Mouse (Mus musculus): ENCODE measurements around the gene Elovl3. TPM values are rescaled to one million over a fixed set of nuclear protein-coding genes. Genes with fewer than 3 reads are reported as not detected.

The Elovl3 gene
- total RNA-seq, 2 experiments from 2014 or later, result not detected

DNA sequence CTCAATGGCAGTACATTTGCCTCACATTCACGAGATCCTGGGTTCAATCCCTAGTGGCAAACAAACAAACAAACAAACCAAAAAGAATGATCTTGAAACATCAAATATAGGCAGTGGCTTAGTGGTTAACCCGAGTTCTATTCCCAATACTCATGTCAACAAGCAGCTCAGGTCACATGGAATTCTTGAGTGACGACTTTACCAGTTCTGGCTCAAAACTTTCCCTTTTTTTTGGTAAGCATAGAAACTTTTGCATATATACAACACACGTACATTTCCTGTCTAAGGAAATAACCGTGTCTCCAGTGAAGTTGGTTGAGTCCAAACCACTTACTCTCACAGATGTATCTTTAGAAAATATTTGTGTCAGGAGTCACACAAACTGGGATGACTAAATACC lies 40.8 kb downstream of the Elovl3 start:
- no peak for TF ChIP-seq CTCF (IDR thresholded peaks at IDR 0.05)
- intact Hi-C loops (cut with DNase I), result no loop called here
- Histone ChIP-seq H3K27ac (no peak overlapping the region), H3K4me3 (no peak overlapping the region)
- DNase-seq (ENCODE audit: extremely low spot score in 1 of 2, low spot score in 2 of 2), result no peak

DNA sequence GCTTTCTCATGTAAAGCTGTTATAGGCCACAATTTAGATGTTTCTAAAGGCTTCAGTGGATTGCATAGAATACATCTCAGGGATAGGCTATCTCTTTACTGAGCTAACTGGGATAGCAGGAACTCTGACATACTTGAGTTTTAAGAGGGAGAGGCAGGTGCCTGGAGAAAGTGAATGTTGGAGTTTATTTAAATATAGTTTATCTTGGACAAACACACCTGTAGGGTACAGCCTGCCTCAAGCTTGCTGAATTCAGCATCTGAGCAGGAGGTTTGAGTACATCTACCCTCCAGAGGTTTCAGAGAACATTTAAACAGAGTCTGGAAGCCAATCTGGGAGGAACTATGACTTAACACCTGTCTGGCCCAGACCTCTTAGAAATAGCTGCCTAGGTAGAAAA lies 43.5 kb downstream of the Elovl3 start:
- DNase-seq (ENCODE audit: extremely low spot score in 1 of 2, low spot score in 2 of 2), result no peak
- TF ChIP-seq CTCF (IDR thresholded peaks at IDR 0.05), result no peak
- intact Hi-C loops (cut with DNase I), result no loop called here
- H3K4me3 ChIP-seq, result no peak overlapping the region
- H3K27ac ChIP-seq, result no peak overlapping the region

DNA sequence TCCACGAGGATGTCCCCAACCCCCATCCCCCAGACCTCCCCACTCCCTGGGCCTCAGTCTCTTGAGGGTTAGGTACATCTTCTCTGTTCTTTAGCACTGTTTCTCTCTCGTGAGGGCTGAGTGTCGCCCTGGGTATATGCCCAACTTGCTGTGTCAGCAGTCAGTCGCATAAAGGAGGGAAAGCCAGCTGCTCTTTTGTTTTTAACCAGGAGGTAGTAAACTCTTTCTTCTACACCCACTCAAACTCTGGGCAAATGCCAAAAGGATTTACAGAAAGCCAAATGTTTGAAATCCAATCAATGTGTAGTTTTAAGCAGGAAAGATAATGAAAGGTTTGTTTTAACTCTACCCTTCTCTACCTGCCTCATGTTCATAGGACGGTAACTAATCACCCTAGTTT lies 45.3 kb downstream of the Elovl3 start:
- Histone ChIP-seq H3K4me3 (no peak overlapping the region), H3K27ac (no peak overlapping the region)
- TF ChIP-seq CTCF (IDR thresholded peaks at IDR 0.05), result no peak
- intact Hi-C loops (cut with DNase I), result no loop called here
- no peak for DNase-seq (ENCODE audit: extremely low spot score in 1 of 2, low spot score in 2 of 2)

DNA sequence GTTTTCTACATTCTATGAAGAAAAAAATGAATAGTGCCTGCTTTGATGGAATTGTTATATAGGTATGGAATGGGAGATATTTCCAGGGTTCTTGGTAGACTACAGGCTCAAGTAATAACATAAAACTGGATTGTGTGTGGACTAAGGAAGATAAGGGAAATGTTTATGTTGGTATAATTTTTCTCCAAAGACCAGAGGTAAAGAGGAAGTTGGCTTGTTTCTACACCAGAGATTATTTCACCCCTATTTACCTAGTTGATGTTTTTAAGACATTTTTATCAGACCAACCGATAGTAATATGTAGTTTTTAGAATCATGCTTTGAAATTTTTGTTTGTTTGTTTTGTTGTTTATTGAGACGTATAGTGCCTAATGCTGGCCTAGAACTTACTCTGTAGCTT lies 48.6 kb downstream of the Elovl3 start:
- Histone ChIP-seq H3K4me3 (no peak overlapping the region), H3K27ac (no peak overlapping the region)
- TF ChIP-seq CTCF (IDR thresholded peaks at IDR 0.05), result no peak
- no peak for DNase-seq (ENCODE audit: extremely low spot score in 1 of 2, low spot score in 2 of 2)
- intact Hi-C loops (cut with DNase I), result loop anchor here (5.0 kb wide), 1 partner anchor 67 kb away; no protein-coding TSS in a partner anchor

DNA sequence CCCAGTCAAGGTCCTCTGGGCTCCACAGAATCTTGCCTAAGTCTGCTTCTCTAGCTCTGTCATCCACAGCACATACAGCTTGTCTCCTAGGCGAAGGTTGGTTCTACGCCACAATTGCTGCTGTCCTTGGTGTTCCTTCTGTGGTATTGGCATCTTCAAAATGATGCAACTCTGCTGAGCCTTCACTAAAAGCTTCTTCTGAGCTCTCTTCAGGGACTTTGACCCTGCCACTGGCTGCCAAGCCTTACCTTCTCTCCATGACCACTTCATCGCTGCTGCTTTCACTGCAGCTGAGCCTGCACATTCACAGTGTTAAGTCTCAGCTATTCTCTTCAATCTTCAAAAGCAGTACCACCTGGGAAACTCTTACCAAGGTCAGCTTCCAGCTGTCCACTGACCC lies 50.5 kb downstream of the Elovl3 start:
- intact Hi-C loops (cut with DNase I), result loop anchor here (5.0 kb wide), 1 partner anchor 65 kb away; no protein-coding TSS in a partner anchor
- no peak for DNase-seq (ENCODE audit: extremely low spot score in 1 of 2, low spot score in 2 of 2)
- H3K27ac ChIP-seq, result no peak overlapping the region
- TF ChIP-seq CTCF (IDR thresholded peaks at IDR 0.05), result no peak
- no peak overlapping the region for H3K4me3 ChIP-seq

Other genes with a start within 250 kb of the Elovl3 start
- gene Armh3, start 133.4 kb upstream of the Elovl3 start, total RNA-seq (2021), result 10 to 100 TPM; 19.4 to 20.9 TPM
- gene Hps6, start 128.4 kb upstream of the Elovl3 start, total RNA-seq (2021), result 1 to 10 TPM; 6.0 to 7.4 TPM
- gene Pprc1, start 87.0 kb upstream of the Elovl3 start, total RNA-seq (2021), result 10 to 100 TPM; 29.0 to 31.8 TPM
- 100 to 1,000 TPM; 111 to 117 TPM for gene Ldb1, start 86.7 kb upstream of the Elovl3 start, total RNA-seq (2021)
- gene Nolc1, start 56.0 kb upstream of the Elovl3 start, total RNA-seq (2021), result 10 to 100 TPM; 45.0 to 51.0 TPM
- not detected for gene Pitx3, start 16.4 kb downstream of the Elovl3 start, total RNA-seq (2021)
- 10 to 100 TPM; 90.1 to 95.4 TPM for gene Gbf1, start 20.6 kb downstream of the Elovl3 start, total RNA-seq (2021)
- gene Nfkb2, start 172.4 kb downstream of the Elovl3 start, total RNA-seq (2021), result 1 to 10 TPM; 2.9 to 3.3 TPM
- 100 to 1,000 TPM; 605 to 647 TPM for gene Psd, start 195.3 kb downstream of the Elovl3 start, total RNA-seq (2021)
- gene Fbxl15, start 196.3 kb downstream of the Elovl3 start, total RNA-seq (2021), result 10 to 100 TPM; 27.0 to 29.6 TPM
- gene Cuedc2, start 206.8 kb downstream of the Elovl3 start, total RNA-seq (2021), result 100 to 1,000 TPM; 188 to 196 TPM
- gene Mfsd13a, start 209.2 kb downstream of the Elovl3 start, total RNA-seq (2021), result 10 to 100 TPM; 25.5 to 25.9 TPM
- under 1 TPM; 0.66 to 0.91 TPM for gene 2310034G01Rik, start 218.4 kb downstream of the Elovl3 start, total RNA-seq (2021)

Measured in left cerebral cortex, adult 2 months (tissue).